Mouse (Mus musculus) left cerebral cortex, postnatal 36 days (tissue): ENCODE data around the gene Hoxb1. TPM values are rescaled to one million over a fixed set of nuclear protein-coding genes. Genes with fewer than 3 reads are reported as not detected.

Experiments used
- DNase-seq, 2 experiments: peaks; one replicate each; pipeline ENCODE4 v3.0.0; 2021 to 2022; ENCODE audit warnings: low spot score in 2 of 2, mixed read lengths in 1 of 2
- intact Hi-C: fragments of 180-260 bp; cut with DNase I; formaldehyde crosslinking; loops from one replicate; pipeline ENCODE4 v1.15.1; 2025
- total RNA-seq, 2 experiments: library from RNA; stranded (reverse); gene quantifications; 2 replicates each; pipeline ENCODE4 v1.2.3; 2021

The Hoxb1 gene
- total RNA-seq, 2 experiments from 2014 or later, result not detected

DNA sequence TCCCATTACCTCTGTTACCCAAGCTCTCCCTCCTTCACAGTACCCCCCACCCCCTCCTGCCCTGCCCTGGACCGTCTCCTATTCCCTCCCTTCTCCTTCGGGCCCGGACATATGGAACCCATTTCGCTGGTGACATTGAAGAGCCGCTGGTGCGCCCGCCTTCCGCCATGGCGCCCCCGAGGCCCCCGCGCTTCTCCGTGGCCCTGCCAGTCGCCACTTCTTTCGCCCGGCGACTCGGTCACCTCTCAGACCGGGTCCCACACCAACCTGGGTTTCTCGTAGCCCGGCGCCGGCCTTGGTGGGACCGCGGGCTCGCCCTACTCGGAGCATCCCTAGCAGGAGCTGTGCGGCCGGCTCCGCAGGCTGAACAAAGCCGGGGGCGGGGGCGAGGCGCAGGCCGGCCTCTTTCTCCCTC lies 32.9 kb upstream of the Hoxb1 start:
- intact Hi-C loops, result no loop called here
- DNase-seq, result no peak

- intact Hi-C loops, result no loop called here
- no peak for DNase-seq
These were observed 32.1 kb upstream of the Hoxb1 start for GRCm38 (mm10) chr11:96333241-96334001.

- intact Hi-C loops, result no loop called here
- DNase-seq, result no peak
These were observed 31.6 kb upstream of the Hoxb1 start for GRCm38 (mm10) chr11:96334002-96334364.

DNA sequence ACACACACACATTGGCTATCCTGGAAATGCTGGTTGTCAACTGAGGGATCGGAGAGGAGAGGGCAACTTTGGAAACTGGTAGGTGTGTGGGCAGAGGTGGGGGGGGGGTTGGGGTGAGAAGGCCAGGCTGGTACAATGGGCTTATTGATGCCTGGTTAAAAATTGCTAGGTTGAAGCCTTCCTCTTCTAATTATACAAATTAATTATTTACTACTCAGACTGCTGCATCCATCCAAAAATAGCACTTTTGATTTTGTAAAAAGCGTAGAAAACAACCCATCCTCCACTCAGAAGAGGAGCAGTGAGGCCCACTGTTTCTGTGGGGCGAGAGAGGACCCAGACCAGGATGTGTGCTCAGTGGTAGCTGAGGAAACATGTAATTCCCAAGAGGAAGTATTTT lies 30.6 kb upstream of the Hoxb1 start:
- DNase-seq, result no peak

DNA sequence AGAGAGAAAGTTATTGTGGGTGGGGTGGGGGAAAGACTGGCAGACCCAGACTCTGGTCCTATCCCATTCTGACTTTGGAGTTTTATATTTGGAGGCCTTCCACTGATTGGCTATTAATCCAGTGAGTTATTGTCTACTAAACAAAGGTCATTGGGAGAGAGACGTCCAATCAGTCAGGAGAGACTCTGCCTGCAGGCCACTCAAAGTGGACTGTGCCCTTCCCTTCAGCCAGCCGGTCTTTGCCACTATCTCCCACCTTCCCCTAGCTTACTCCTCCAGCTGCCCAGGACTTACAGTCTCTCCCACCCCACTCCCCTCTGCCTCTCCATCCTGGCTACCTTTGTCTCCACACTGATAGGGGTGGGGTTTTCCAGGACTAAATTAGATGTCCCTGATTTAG lies 29.0 kb upstream of the Hoxb1 start:
- no peak for DNase-seq
- intact Hi-C loops, result no loop called here

More for the DNA sequence above, 30.6 kb upstream of the Hoxb1 start:
- intact Hi-C loops, result no loop called here

- DNase-seq, result no peak
- intact Hi-C loops, result no loop called here
These were observed 28.5 kb upstream of the Hoxb1 start for GRCm38 (mm10) chr11:96337026-96337425.

GRCm38 (mm10) chr11:96338957-96339855 lies 26.3 kb upstream of the Hoxb1 start:
- intact Hi-C loops, result no loop called here
- no peak for DNase-seq

GRCm38 (mm10) chr11:96340698-96341365 lies 24.7 kb upstream of the Hoxb1 start:
- intact Hi-C loops, result no loop called here
- DNase-seq, result no peak

- intact Hi-C loops, result no loop called here
- no peak for DNase-seq
These were observed 23.6 kb upstream of the Hoxb1 start for GRCm38 (mm10) chr11:96341701-96342575.

DNA sequence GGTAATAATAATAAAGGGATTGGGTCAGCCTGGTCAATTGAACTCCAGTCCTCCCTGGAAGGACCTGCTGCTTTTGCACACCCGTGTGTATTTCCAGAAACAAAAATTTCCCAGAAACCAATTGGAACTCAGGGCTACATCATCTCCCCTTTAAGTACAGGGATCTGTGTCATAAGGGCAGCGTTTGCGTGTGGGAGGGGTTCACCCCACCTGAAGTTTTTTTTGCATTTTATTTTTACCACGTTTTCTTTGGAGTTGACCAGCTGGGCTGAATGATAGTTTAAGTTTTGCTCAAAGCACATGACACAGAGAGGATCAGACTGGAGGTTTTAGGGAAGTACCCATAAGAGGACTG lies 23.0 kb upstream of the Hoxb1 start:
- intact Hi-C loops, result no loop called here
- DNase-seq, result no peak

GRCm38 (mm10) chr11:96343206-96343745 lies 22.3 kb upstream of the Hoxb1 start:
- intact Hi-C loops, result no loop called here
- no peak for DNase-seq

- DNase-seq, result no peak
- intact Hi-C loops, result no loop called here
These were observed 21.3 kb upstream of the Hoxb1 start for GRCm38 (mm10) chr11:96344061-96344877.

- DNase-seq, result no peak
- intact Hi-C loops, result no loop called here
These were observed 20.7 kb upstream of the Hoxb1 start for GRCm38 (mm10) chr11:96344878-96345159.

DNA sequence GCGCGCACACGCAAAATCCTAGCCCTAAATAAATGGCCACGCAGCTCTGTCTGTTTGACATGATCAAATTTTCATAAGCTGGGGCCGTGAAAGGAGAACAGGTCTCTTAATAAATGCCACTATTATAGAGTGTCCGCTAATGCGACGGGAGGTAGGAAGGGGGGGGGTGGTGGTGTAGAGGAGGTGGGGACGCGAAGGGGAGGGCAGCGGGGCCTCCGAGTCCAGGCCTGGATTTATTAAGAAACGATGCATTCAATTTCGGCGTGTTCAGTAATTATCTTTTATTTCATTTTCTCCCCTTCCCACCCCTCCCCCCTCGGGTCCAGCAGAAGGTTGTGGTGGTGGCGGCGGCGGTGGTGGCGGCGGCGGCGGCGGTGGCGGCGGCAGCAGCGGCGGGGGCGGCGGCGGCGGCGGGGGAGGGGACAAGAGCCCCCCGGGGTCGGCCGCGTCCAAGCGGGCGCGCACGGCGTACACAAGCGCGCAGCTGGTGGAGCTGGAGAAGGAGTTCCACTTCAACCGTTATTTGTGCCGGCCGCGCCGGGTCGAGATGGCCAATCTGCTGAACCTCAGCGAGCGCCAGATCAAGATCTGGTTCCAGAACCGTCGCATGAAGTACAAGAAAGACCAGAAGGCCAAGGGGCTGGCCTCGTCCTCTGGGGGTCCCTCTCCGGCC lies 20.2 kb upstream of the Hoxb1 start:
- intact Hi-C loops, result no loop called here
- no peak for DNase-seq

DNA sequence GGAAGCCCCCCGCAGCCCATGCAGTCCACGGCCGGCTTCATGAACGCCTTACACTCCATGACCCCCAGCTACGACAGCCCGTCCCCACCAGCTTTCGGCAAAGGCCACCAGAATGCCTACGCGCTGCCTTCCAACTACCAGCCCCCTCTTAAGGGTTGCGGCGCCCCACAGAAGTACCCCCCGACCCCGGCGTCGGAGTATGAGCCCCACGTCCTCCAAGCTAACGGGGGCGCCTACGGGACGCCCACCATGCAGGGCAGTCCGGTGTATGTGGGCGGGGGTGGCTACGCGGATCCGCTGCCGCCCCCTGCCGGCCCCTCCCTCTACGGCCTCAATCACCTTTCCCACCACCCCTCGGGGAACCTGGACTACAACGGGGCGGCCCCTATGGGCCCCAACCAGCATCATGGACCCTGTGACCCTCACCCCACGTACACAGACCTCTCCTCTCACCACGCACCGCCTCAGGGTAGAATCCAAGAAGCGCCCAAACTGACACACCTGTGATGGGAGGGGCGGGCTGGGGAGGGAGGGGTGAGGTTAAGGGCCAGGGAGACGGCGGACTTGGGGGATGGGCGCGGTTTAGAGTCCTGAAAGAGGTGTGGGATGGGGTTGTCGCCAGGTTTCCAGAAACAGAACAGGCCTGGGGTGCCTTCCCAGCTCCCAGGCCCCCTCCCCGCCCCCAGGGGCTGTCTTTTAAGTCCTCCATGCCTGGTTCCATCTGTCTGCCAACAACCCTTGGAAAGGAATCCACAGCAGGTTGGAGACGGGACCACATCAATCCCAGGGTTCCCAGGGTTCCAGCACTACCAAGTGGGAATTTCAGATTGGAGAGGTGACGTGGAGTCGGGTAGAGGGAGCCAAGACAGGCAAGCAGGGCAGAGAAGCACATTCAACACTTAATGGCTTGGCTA lies 19.4 kb upstream of the Hoxb1 start:
- intact Hi-C loops, result no loop called here
- no peak for DNase-seq

DNA sequence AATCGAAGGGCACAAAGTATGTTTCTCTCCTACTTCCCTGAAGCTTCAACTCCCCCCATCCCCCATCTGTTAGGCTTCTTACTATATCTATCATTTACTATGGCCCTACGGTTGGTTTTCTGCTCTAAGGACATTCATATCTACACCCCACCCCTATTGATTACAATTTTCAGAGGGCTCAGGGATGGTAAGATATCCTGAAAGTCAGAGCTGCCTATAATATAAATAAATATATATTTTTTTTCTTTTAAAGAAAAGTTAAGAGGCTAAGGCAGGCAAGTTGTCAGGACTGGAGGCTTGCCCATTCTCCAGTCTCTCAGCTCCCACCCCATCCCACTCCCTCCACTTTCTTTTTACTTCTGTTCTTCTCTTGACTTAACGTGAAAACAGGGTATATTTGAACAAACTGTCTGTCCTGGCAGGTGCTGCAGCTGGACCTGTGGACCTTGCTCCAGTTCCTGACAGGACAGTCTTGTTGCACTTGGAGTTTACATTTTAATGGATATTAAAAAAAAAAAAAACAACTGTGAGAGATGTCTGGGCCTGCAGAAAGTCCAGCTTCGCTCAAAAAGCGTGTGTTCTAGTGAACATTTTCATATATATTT lies 18.5 kb upstream of the Hoxb1 start:
- intact Hi-C loops, result no loop called here
- no peak for DNase-seq

DNA sequence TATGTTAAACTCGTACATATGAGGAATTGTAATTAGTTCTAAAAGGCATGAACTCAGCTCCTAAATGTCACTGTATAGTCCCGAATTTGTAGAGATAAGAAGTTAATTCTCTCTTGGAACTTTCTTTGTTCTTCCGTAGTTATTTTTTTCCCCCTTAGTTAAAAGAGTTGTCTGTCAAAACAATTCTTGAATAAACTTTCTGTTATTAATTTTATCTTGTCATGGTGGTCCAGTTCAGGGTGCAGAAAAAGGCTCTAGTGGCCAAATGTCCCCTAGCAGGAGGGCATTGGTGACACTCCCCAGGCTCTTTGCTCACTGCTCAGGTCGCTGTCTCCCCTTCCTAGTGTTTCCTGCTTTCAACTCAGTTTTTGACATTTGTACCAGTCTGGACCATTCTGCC lies 17.8 kb upstream of the Hoxb1 start:
- intact Hi-C loops, result no loop called here
- DNase-seq, result no peak
